Mouse (Mus musculus) hindbrain, embryonic 11.5 days (tissue): Measurements from ENCODE around the gene Faap20. TPM values are rescaled to one million over a fixed set of nuclear protein-coding genes. Genes with fewer than 3 reads are reported as not detected.

Experiments
- ATAC-seq: fragments of 200-750 bp; cut with Nextera tagmentation; 2 replicates; pipeline ENCODE4 v1.8.0; 2017; ENCODE audit warnings: mild to moderate bottlenecking, moderate TSS enrichment, moderate library complexity; ENCODE audit not compliant: low FRiP score
- DNase-seq: peaks from one replicate; pipeline ENCODE4 v3.0.0-alpha.2; 2015; ENCODE audit warnings: low spot score
- H3K27ac ChIP-seq: fragments of 300-500 bp; sonication (generic); 2 replicates; pipeline ENCODE4 v1.5.1; 2014; ENCODE audit warnings: mild to moderate bottlenecking, low read depth, low read length
- H3K27me3 ChIP-seq: fragments of 300-500 bp; sonication (generic); 2 replicates; pipeline ENCODE4 v1.6.1; 2014; ENCODE audit warnings: mild to moderate bottlenecking, low read length, moderate library complexity, mixed read lengths; ENCODE audit not compliant: control insufficient read depth, insufficient read depth
- H3K36me3 ChIP-seq: fragments of 300-500 bp; sonication (generic); 2 replicates; pipeline ENCODE4 v1.6.1; 2014; ENCODE audit warnings: mild to moderate bottlenecking, low read length, moderate library complexity, mixed read lengths; ENCODE audit not compliant: control insufficient read depth, insufficient read depth
- H3K4me1 ChIP-seq: fragments of 300-500 bp; sonication (generic); replicated peaks from 2 replicates; pipeline ENCODE4 v1.6.1; 2014; ENCODE audit warnings: low read length, mixed read lengths; ENCODE audit not compliant: control insufficient read depth, insufficient read depth
- H3K4me2 ChIP-seq: fragments of 300-500 bp; sonication (generic); replicated peaks from 2 replicates; pipeline ENCODE4 v1.6.1; 2014; ENCODE audit warnings: mild to moderate bottlenecking, low read depth, low read length
- H3K4me3 ChIP-seq: fragments of 300-500 bp; sonication (generic); 2 replicates; pipeline ENCODE4 v1.5.1; 2014; ENCODE audit warnings: low read depth, low read length
- H3K9ac ChIP-seq: fragments of 300-500 bp; sonication (generic); 2 replicates; pipeline ENCODE4 v1.6.1; 2014; ENCODE audit warnings: low read depth, low read length
- H3K9me3 ChIP-seq: fragments of 300-500 bp; sonication (generic); 2 replicates; pipeline ENCODE4 v1.6.1; 2016; ENCODE audit warnings: low read length; ENCODE audit not compliant: control insufficient read depth
- WGBS: fragments of 180-500 bp; shearing (Covaris S2); extraction: QIAGEN DNeasy Blood & Tissue Kit; methylation state at CpG from one replicate; pipeline ENCODE4 v1.1.7; 2014; 5-methylcytosine and 5-hydroxymethylcytosine counted together
- polyA plus RNA-seq: library from polyadenylated mRNA; unstranded; fragments of >200 nt; fragmentation: Nextera tagmentation; extraction: Ambion mirVana; gene quantifications from 2 replicates; pipeline ENCODE4 v1.2.1, GENCODE M21; 2014

Gene Faap20
- polyA plus RNA-seq, 1 experiment from 2014 or later: 99.0 TPM

DNA sequence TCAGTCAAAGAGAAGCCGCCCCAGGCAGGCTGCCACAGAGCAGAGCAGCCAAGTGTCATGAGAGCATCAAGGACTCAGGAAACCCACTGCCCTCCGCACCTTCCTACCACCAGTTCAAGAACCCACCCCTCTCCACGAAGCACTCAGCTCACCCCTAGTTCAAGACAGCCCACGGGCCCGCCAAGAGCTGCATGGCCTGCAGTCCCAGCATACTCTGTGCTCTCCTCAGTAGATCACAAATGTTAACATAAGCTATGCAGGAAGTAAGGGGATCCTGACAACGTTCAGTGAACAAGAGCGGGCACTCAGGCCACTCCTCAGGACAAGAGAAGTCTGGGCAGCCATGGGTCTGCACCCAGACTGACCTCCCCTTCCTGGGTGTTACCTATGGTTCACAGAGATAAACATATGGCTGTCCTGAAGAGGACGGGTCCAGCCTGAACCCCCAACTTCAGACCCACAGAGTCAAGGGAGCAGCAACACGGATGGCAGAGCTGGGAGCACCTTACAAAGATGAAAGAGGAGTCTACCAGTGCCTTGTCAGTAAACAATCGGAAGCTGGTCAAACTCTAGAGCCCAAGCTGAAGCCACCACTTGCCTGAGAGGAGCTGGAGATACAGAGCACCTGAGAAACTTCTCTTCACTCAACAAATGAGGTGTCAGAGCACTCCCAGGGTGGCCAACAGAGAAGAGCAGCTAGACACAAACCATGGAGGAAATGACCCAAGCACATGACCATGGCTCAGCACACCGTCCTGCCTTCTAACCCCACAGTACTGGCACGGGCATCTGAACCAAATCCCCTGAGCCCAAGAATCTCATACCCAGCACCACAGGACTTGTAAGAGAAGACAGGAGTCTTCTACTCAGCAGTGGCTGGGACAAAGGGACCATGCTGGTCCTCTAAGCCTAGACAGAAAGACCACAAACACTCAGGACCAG, 30.1 kb upstream of the Faap20 start:
- peak overlapping the region; percentile 98 for H3K4me2 ChIP-seq
- H3K27ac ChIP-seq: peak overlapping the region; percentile 30; the same call in 1 of the 2 replicates
- WGBS: 57% methylated on average over 12 of the region's 12 CpGs

DNA sequence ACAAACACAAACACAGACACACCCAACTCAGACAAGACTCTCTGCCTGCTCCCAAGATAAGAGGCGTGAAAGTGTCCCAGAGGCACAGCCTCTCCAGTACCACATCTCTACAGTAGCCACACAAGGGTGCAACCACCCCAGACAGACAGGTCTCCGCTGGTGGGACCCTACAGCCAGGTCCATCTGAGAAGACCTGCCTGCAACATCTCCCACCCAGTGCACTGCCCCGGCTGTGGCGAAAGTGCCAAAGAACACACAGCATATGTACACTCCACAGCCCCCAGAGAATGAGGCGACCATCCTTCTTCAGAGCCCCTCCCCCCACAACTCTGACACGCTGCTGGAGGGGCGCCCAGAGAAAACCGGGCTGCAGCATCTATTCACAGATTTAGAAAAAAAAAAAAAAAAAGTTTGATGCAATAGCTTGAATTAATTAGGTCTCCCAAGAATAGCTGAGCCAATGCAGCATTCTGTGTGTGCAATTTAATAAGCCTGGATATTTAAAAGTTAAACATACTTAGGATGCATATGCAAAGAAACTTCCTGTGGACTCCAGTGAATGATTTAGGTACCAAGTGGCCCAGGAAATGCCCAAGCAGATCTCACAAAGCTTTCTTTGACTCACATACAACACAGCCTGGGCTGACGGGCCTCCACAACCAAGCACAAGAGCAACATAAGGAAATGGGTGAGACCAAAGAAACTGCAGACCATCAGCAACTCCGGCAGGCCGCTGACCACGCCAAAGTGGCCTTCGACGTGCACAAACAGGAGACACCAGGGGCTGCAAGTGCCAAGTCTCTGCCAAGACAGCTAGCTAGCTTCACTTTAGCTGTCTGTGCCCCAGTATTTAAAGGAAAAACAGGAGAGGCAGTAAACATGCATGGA, 29.1 kb upstream of the Faap20 start:
- Histone ChIP-seq H3K9ac (peak overlapping the region; percentile 97), H3K9me3 (no peaks in the 10 kb centered on the region), H3K27ac (peak overlapping the region; percentile 30), H3K27me3 (no peaks in the 10 kb centered on the region), H3K36me3 (no peaks in the 10 kb centered on the region), H3K4me1 (peaks cover 32% of the 10 kb centered on the region), H3K4me2 (peak overlapping the region; percentile 98), H3K4me3 (peak overlapping the region; percentile 95)
- ATAC-seq: no peak
- peak; percentile 52 for DNase-seq
- 10% methylated on average over 14 of the region's 14 CpGs for WGBS

More for the DNA sequence above, 30.1 kb upstream of the Faap20 start:
- ATAC-seq: no peak
- Histone ChIP-seq H3K4me1 (peaks cover 36% of the 10 kb centered on the region), H3K4me3 (peak overlapping the region; percentile 95), H3K36me3 (no peaks in the 10 kb centered on the region), H3K27me3 (no peaks in the 10 kb centered on the region), H3K9me3 (no peaks in the 10 kb centered on the region), H3K9ac (peak overlapping the region; percentile 97)
- DNase-seq: no peak

DNA sequence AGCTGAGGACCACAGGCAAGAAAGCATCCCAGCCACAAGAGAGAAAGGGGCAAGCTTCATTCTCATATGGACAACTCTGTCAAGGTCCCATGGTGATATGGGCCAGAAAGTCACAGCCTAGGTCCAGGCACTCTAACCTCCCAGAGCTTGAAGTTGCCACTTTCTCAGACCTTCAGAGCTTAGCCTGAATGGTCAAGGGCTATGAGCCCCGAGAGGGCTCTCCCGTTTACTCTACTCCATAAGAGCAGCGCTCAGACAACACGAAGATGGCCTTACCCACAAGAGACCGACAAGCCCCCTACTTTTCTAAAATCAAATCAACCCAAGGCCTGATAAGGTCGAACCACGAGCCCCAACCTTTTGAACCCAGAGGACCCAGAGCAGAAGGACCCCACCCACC, 28.5 kb upstream of the Faap20 start:
- Histone ChIP-seq H3K4me1 (peaks cover 28% of the 10 kb centered on the region), H3K9me3 (no peaks in the 10 kb centered on the region), H3K36me3 (no peaks in the 10 kb centered on the region), H3K9ac (peak overlapping the region; percentile 97), H3K4me3 (peak overlapping the region; percentile 95), H3K27me3 (no peaks in the 10 kb centered on the region), H3K4me2 (peak overlapping the region; percentile 98), H3K27ac (peak overlapping the region; percentile 83; the same call in 1 of the 2 replicates)
- WGBS: 3% methylated on average over 7 of the region's 7 CpGs
- no peak for ATAC-seq
- DNase-seq: no peak

DNA sequence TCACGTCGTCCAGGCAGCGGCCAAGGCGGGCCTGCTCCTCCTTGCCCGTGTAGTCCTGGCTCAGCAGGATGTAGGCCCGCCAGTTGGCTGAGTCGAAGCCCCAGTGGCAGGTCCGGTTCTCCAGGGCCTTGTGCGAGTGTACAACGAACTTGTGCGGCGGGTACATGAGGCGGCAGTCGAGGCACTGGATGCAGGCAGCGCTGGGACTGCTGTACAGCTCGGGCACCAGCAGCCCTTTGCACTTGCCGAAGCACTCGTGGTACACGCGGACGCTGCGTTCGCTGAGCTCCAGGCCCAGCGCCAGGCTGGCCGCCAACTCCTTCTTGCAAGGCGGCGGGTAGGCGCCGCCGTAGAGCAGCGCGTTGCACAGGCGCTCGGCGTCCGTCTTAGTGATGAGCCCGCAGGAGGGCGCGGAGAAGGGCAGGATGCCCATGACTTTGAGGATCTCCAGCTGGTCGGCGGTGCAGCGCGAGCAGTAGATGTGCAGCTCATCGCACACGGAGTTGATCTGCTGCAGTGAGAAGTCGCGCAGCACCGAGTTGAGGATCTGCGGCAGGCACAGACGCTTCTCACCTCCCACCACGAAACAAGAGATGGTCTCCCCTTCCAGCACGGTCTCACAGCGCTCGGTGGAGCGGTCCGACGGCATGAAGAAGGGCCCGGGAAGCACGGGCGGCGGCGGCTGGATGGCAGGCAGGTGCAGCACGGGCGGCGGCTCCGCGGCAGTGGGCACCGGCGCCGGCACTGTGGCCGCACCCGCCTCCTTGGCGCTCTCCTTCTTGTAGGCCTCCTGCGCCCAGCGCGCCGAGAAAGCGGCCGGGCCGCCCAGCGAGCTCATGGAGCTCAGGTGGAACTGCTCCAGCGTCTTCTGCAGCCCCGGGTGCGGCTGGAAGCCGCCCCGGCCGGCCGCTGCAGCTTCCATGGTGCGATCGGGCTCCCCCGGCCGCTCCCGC, 27.7 kb upstream of the Faap20 start:
- peaks cover 24% of the 10 kb centered on the region for H3K4me1 ChIP-seq
- peak overlapping the region; percentile 95 for H3K4me3 ChIP-seq
- H3K27me3 ChIP-seq: no peaks in the 10 kb centered on the region
- ATAC-seq: no peak
- H3K36me3 ChIP-seq: no peaks in the 10 kb centered on the region
- peak overlapping the region; percentile 97 for H3K9ac ChIP-seq
- H3K4me2 ChIP-seq: peak overlapping the region; percentile 98
- H3K9me3 ChIP-seq: no peaks in the 10 kb centered on the region
- DNase-seq: peak; percentile 72
- H3K27ac ChIP-seq: peak overlapping the region; percentile 83
- WGBS: under 1% methylated on average over 83 of the region's 93 CpGs

DNA sequence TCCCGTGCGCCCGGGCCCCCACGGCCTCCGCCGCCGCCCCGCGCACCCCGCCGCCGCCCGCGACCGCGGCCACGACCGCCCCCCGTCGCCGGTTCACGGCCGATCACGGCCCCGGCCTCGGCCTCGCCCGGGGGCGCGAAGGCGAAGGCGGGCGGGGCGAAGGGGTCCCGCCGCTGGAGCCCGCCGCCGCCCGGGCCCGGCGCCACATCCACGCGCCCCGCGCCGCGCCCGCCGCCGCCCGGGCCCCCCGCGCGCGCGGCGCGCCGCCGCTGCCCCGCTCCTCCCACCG, 27.1 kb upstream of the Faap20 start, which contains the start of gene Ski:
Ski (minus strand) TSS at position 41 of the 289 bp plus-strand sequence.
- Histone ChIP-seq H3K4me1 (peaks cover 24% of the 10 kb centered on the region), H3K27ac (peak within 1 kb of the TSS; percentile 86), H3K4me3 (peak within 1 kb of the TSS; percentile 95), H3K9ac (peak within 1 kb of the TSS; percentile 97), H3K9me3 (no peaks in the 10 kb centered on the region), H3K4me2 (peak within 1 kb of the TSS; percentile 98), H3K27me3 (no peaks in the 10 kb centered on the region), H3K36me3 (no peaks in the 10 kb centered on the region)
- ATAC-seq (no peak), DNase-seq (no peak)
- 0% methylated on average over 3 of the region's 63 CpGs for WGBS

DNA sequence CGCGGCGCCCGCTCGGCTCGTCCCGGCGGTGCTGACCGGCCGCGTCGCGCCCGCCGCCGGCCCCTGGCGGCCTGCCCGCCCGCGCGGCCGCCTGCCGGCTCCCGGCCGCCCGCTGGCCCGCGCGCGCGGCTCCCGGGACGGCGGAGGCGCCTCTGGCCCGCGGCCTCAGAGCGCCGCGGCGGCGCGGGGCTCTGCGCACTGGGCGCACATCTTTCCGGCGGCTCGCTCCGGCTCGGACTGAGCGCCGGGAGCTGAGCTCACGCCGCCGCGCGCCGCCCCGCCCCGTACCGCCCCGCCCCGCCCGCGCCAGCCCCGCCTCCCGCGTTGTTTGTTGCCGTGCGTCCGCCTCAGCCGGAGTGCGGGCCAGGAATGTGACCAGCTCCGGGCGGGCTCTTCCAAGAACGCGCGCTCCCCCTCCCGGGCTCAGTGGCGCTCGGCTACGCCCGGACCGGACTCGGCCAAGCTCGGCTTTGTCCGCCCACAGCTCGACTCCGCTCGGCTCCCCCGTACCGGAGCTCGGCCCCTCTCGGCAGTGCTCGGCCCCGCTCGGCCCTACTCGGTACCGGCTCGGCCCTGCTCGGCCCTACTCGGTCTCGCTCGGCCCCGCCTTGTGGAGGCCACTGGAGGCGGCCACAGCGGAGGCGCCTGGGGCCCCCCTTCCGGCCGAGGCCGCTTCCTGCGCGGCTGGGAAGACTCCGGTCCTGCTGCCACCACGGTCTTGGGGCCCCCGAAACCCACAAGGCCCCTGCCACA, 26.6 kb upstream of the Faap20 start:
- WGBS: under 1% methylated on average over 64 of the region's 116 CpGs
- peak overlapping the region; percentile 95 for H3K4me3 ChIP-seq
- peak overlapping the region; percentile 69 for H3K4me2 ChIP-seq
- H3K27ac ChIP-seq: peak overlapping the region; percentile 86
- ATAC-seq (peak; percentile 100), DNase-seq (peak; percentile 99)
- no peaks in the 10 kb centered on the region for H3K36me3 ChIP-seq
- no peaks in the 10 kb centered on the region for H3K9me3 ChIP-seq
- peaks cover 24% of the 10 kb centered on the region for H3K4me1 ChIP-seq
- H3K9ac ChIP-seq: peak overlapping the region; percentile 91
- no peaks in the 10 kb centered on the region for H3K27me3 ChIP-seq

DNA sequence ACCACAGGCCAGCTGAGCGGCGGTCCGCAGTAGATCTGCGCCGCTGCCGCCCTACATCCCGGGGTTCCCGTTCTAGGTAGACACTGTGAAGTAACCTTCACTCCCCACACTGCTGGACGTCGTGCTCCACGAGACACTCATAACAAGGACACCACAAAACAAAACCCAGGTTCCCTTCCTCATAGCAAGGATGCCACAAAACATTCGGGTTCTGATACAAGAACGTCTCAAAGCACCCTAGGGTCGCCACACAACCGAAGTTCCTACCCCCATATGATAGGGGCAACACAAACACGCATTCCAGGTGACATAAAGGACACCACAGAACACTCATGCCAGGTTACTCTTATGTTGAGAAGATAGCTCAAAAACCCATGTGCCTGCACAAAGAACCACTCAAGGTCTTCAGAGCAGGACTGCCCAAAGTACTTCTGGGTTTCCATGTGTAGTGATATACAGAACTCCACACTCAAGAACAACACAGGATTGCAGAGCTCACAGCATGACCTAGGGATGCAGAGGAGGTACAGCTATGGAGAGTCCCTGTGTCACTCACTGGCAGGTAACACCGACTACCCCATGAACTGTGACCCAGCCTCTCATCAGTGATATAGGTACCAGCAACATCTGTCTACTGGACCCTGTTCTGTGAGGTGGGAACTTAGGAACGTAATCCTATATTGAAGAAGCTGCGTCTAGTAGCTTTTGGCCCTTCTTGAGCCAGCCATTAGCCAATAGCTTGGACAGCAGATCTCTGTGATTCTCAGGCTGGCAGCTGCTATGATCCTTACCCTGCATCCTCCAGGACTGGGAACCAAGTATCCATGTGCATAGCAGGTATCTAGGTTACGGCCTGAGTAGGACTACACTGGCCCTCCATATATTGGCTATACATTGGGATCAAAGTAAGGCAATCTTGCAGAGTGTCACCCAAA, 25.7 kb upstream of the Faap20 start:
- peak overlapping the region; percentile 37 for H3K4me3 ChIP-seq
- no peaks in the 10 kb centered on the region for H3K27me3 ChIP-seq
- H3K36me3 ChIP-seq: no peaks in the 10 kb centered on the region
- ATAC-seq (no peak), DNase-seq (no peak)
- peak overlapping the region; percentile 86 for H3K27ac ChIP-seq
- H3K4me1 ChIP-seq: peaks cover 21% of the 10 kb centered on the region
- peak overlapping the region; percentile 91 for H3K9ac ChIP-seq
- H3K9me3 ChIP-seq: no peaks in the 10 kb centered on the region
- 32% methylated on average over 20 of the region's 20 CpGs for WGBS
- H3K4me2 ChIP-seq: peak overlapping the region; percentile 69
